ENCODE assay signal across 10 mouse cellular contexts in genomic region chr10:97670202-97670601, GRCm38 (mm10). TPM values are rescaled to one million over a fixed set of nuclear protein-coding genes. Genes with fewer than 3 reads are reported as not detected.
DNase-seq lines count a peak whose midpoint lies in the region; TF ChIP-seq lines count a peak whose summit lies in the region.
"Had no signal": no experiment of that assay in that cellular context is flagged by ENCODE, and none has a peak within 500 bp of the region (broad histone marks: within the 10 kb centered on the region; RNA-seq: fewer than 3 reads in every experiment).

No protein-coding gene starts in this region.

- peak; percentile 47 for DNase-seq in adrenal gland, postnatal 14 days
- DNase-seq in adrenal gland, postnatal 4 days (ENCODE audit: low spot score in 2 of 2): no peak
- peak; percentile 26 for DNase-seq in kidney, adult 2 months
- DNase-seq in kidney, adult 8-10 months: no peak
- peak; percentile 40 for DNase-seq in testis, postnatal 10 days (ENCODE audit: low spot score)
- DNase-seq in testis, postnatal 14 days (ENCODE audit: low spot score): no peak
- no peak for DNase-seq in ovary, postnatal 10 days (ENCODE audit: low spot score)
- DNase-seq in spleen, postnatal 10 days (ENCODE audit: low spot score in 2 of 2): no peak

- no peaks in the 10 kb centered on the region for H3K36me3 ChIP-seq in kidney, adult 2 months (ENCODE audit: control insufficient read depth, insufficient read depth, low read length)
- H3K36me3 ChIP-seq: hindbrain, embryonic 15.5 days had no signal

- H3K27ac ChIP-seq in kidney, adult 2 months (ENCODE audit: insufficient read depth, low read depth, low read length): no peak overlapping the region
- H3K27ac ChIP-seq: hindbrain, embryonic 15.5 days had no signal

- 47% methylated on average over 4 of the region's 4 CpGs for WGBS in kidney, adult 2 months

- TF ChIP-seq POLR2A in kidney, adult 2 months (IDR thresholded peaks at IDR 0.05; ENCODE audit: low read depth, low read length): no peak

- no peaks in the 10 kb centered on the region for H3K4me1 ChIP-seq in kidney, adult 2 months (ENCODE audit: control insufficient read depth, insufficient read depth, low read length)
- H3K4me1 ChIP-seq: hindbrain, embryonic 15.5 days had no signal

- H3K27me3 ChIP-seq in kidney, adult 2 months (replicated peaks; ENCODE audit: control insufficient read depth, insufficient read depth, low read length): no peaks in the 10 kb centered on the region
- H3K27me3 ChIP-seq: hindbrain, embryonic 15.5 days had no signal

- H3K4me3 ChIP-seq in kidney, adult 2 months (ENCODE audit: insufficient read depth, low read depth, low read length): no peak overlapping the region
- H3K4me3 ChIP-seq: hindbrain, embryonic 15.5 days had no signal

- TF ChIP-seq CTCF in kidney, adult 2 months (conservative IDR thresholded peaks at IDR 0.05; ENCODE audit: insufficient read depth, insufficient read length, low read depth, low read length): no peak

RNA-seq across cellular contexts. Expression of gene Ccer1, which starts 22.7 kb away (rescaled TPM):
- not detected in 2 replicates for total RNA-seq in adrenal gland, postnatal 14 days (2021)
- total RNA-seq in adrenal gland, postnatal 4 days (2021): not detected
- polyA plus RNA-seq in kidney, adult 2 months (2012; rRNA removed): 0.03 and 0.04 TPM in 2 replicates
- polyA plus RNA-seq: hindbrain, embryonic 15.5 days; spleen, adult 2 months had no signal

RNA-seq across cellular contexts. Expression of gene Epyc, which starts 26.3 kb away (rescaled TPM):
- 0.19 and 0.49 TPM in 2 replicates for total RNA-seq in adrenal gland, postnatal 14 days (2021)
- total RNA-seq in adrenal gland, postnatal 4 days (2021): under 1 TPM; 0.56 to 0.95 TPM
- polyA plus RNA-seq in kidney, adult 2 months (2012; rRNA removed): 0.22 and 0.43 TPM in 2 replicates
- polyA plus RNA-seq: spleen, adult 2 months had no signal

RNA-seq across cellular contexts. Expression of gene C030005K15Rik, which starts 56.4 kb away (rescaled TPM):
- not detected in 2 replicates for total RNA-seq in adrenal gland, postnatal 14 days (2021)
- not detected for total RNA-seq in adrenal gland, postnatal 4 days (2021)
- polyA plus RNA-seq in kidney, adult 2 months (2012; rRNA removed): not detected in 2 replicates
- polyA plus RNA-seq: hindbrain, embryonic 15.5 days; spleen, adult 2 months had no signal

Comparison
In these comparisons a context has a peak if more than half of its experiments do, and no peak if none do; other contexts are left out.
1. DNase-seq: peak in adrenal gland, postnatal 14 days (single experiment), kidney, adult 2 months (single experiment) and testis, postnatal 10 days (single experiment); none in adrenal gland, postnatal 4 days (0 of 2), kidney, adult 8-10 months (0 of 2), testis, postnatal 14 days (single experiment), ovary, postnatal 10 days (single experiment) and spleen, postnatal 10 days (0 of 2).